Comparison of ENCODE assay signal across 18 mouse cellular contexts in the genomic region with DNA sequence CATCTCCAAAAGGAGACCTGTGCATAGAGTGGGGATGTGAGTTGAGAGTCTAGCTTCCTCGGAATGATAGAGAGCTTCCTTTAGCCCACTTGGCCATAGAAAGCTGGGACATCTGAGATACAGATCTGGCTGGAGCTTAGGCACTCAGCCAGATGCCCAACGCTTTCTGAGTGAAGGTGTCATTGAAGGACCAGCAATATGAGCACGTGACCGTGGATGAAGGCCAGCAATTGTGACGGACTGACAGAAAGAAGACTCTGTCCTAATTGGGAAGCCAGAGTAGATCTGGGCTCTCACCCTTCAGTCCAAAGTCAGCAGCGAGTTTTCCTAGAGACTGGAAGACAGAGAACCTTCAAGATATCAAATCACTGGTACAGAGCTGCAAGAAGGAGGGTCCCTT. TPM values are rescaled to one million over a fixed set of nuclear protein-coding genes. Genes with fewer than 3 reads are reported as not detected.
DNase-seq lines count a peak whose midpoint lies in the region; ATAC-seq and TF ChIP-seq lines count a peak whose summit lies in the region.
"Had no signal": no experiment of that assay in that cellular context is flagged by ENCODE, and none has a peak within 500 bp of the region (broad histone marks: within the 10 kb centered on the region; RNA-seq: fewer than 3 reads in every experiment).

No protein-coding gene starts in this region.

- DNase-seq in adrenal gland, adult 2 months = peak; percentile 70
- no peak for DNase-seq in adrenal gland, adult 18-20 months (ENCODE audit: low spot score in 2 of 2)
- DNase-seq in heart, postnatal 0 days (ENCODE audit: low spot score) = no peak
- no peak for DNase-seq in heart, embryonic 10.5 days (ENCODE audit: low spot score)
- no peak for DNase-seq in lung, embryonic 14.5 days
- DNase-seq in lung, postnatal 25 days (ENCODE audit: low spot score) = no peak
- no peak for DNase-seq in thymus, postnatal 25 days

- H3K4me1 ChIP-seq in heart, postnatal 0 days (ENCODE audit: control insufficient read depth, insufficient read depth) = 0 out of 2 replicates have a peak, but pooled peaks cover 7% of the 10 kb centered on the region
- H3K4me1 ChIP-seq in heart, embryonic 10.5 days = peaks cover 25% of the 10 kb centered on the region
- peaks cover 14% of the 10 kb centered on the region for H3K4me1 ChIP-seq in lung, embryonic 14.5 days (ENCODE audit: insufficient read depth)
- H3K4me1 ChIP-seq in brown adipose tissue, adult 24 weeks (ENCODE audit: control insufficient read depth, insufficient read depth, insufficient read length, low read length) = peaks cover 26% of the 10 kb centered on the region

- H3K4me2 ChIP-seq in heart, postnatal 0 days (ENCODE audit: low read depth, low read length) = no peak overlapping the region
- no peak overlapping the region for H3K4me2 ChIP-seq in lung, embryonic 14.5 days
- H3K4me2 ChIP-seq: embryonic facial prominence, embryonic 12.5 days had no signal

- WGBS in heart, postnatal 0 days = 47% methylated on average over 6 of the region's 6 CpGs
- 73% methylated on average over 6 of the region's 6 CpGs for WGBS in heart, embryonic 10.5 days
- 54% methylated on average over 6 of the region's 6 CpGs for WGBS in lung, embryonic 14.5 days

- H3K9me3 ChIP-seq in heart, postnatal 0 days (replicated peaks; ENCODE audit: control insufficient read depth, low read length) = no peaks in the 10 kb centered on the region
- no peaks in the 10 kb centered on the region for H3K9me3 ChIP-seq in heart, embryonic 10.5 days
- no peaks in the 10 kb centered on the region for H3K9me3 ChIP-seq in lung, embryonic 14.5 days (ENCODE audit: low read depth, low read length)
- H3K9me3 ChIP-seq: embryonic facial prominence, embryonic 12.5 days; megakaryocyte, embryonic 14.5 days had no signal

- TF ChIP-seq CTCF in heart, postnatal 0 days (IDR thresholded peaks at IDR 0.05; ENCODE audit: low read depth) = no peak
- no peak for TF ChIP-seq CTCF in lung, embryonic 14.5 days (IDR thresholded peaks at IDR 0.05; ENCODE audit: low read depth)

- peaks cover 16% of the 10 kb centered on the region; the same call in 1 of the 2 replicates for H3K27me3 ChIP-seq in heart, postnatal 0 days (ENCODE audit: control insufficient read depth, insufficient read depth, low read length)
- peaks cover 41% of the 10 kb centered on the region for H3K27me3 ChIP-seq in heart, embryonic 10.5 days (ENCODE audit: insufficient read depth, poor library complexity, severe bottlenecking)
- no peaks in the 10 kb centered on the region for H3K27me3 ChIP-seq in lung, embryonic 14.5 days (ENCODE audit: insufficient read depth, low read length)
- H3K27me3 ChIP-seq: embryonic facial prominence, embryonic 12.5 days had no signal

- H3K9ac ChIP-seq in heart, postnatal 0 days (replicated peaks; ENCODE audit: low read depth, low read length) = no peak overlapping the region
- no peak overlapping the region for H3K9ac ChIP-seq in lung, embryonic 14.5 days
- H3K9ac ChIP-seq: embryonic facial prominence, embryonic 12.5 days had no signal

- peak overlapping the region; percentile 80 for H3K27ac ChIP-seq in heart, postnatal 0 days (ENCODE audit: low read depth)
- H3K27ac ChIP-seq in heart, embryonic 10.5 days = no peak overlapping the region
- H3K27ac ChIP-seq in lung, embryonic 14.5 days (ENCODE audit: low read depth) = peak overlapping the region; percentile 34; the same call in 1 of the 2 replicates
- H3K27ac ChIP-seq in brown adipose tissue, adult 24 weeks (replicated peaks; ENCODE audit: low read depth, low read length) = peak overlapping the region; percentile 99
- H3K27ac ChIP-seq: embryonic facial prominence, embryonic 12.5 days had no signal

- no peak for ATAC-seq in heart, postnatal 0 days (ENCODE audit: insufficient read depth, low read depth)
- ATAC-seq in lung, embryonic 14.5 days (ENCODE audit: insufficient read depth) = no peak
- ATAC-seq: intestine, postnatal 0 days had no signal

- H3K4me3 ChIP-seq in heart, postnatal 0 days (ENCODE audit: low read depth, low read length) = no peak overlapping the region
- H3K4me3 ChIP-seq in heart, embryonic 10.5 days = no peak overlapping the region
- no peak overlapping the region for H3K4me3 ChIP-seq in lung, embryonic 14.5 days (ENCODE audit: low read depth, low read length)
- H3K4me3 ChIP-seq in brown adipose tissue, adult 24 weeks (ENCODE audit: insufficient read depth, low read depth, low read length) = 0 out of 2 replicates have a peak overlapping the region, but pooled peaks have one; percentile 68
- H3K4me3 ChIP-seq: embryonic facial prominence, embryonic 12.5 days had no signal

- TF ChIP-seq EP300 in heart, postnatal 0 days (IDR thresholded peaks at IDR 0.05; ENCODE audit: low read depth) = no peak

- H3K36me3 ChIP-seq in heart, postnatal 0 days (replicated peaks; ENCODE audit: control insufficient read depth, insufficient read depth, low read length) = no peaks in the 10 kb centered on the region
- H3K36me3 ChIP-seq in heart, embryonic 10.5 days = no peaks in the 10 kb centered on the region
- no peaks in the 10 kb centered on the region for H3K36me3 ChIP-seq in lung, embryonic 14.5 days (ENCODE audit: insufficient read depth)
- H3K36me3 ChIP-seq: embryonic facial prominence, embryonic 12.5 days had no signal

RNA-seq across cellular contexts. Expression of a gene that starts 3.5 kb away (rescaled TPM):
- total RNA-seq in adrenal gland, adult 2 months (2021) = 10 to 100 TPM; 22.9 to 23.0 TPM
- polyA plus RNA-seq in adrenal gland, adult 2 months (2012; rRNA removed) = 34.6 and 49.7 TPM in 2 replicates
- 10 to 100 TPM; 21.0 to 25.3 TPM for total RNA-seq in adrenal gland, adult 18-20 months (2021)
- 5.4 and 7.8 TPM in 2 replicates for total RNA-seq in heart, postnatal 0 days (2014; rRNA removed; ENCODE audit: low replicate concordance)
- 2.1 and 2.4 TPM in 2 replicates for polyA plus RNA-seq in heart, postnatal 0 days (2015; fragmentation: Nextera tagmentation; extraction: Ambion mirVana)
- polyA plus RNA-seq in heart, embryonic 10.5 days (2016; fragmentation: Nextera tagmentation; extraction: Ambion mirVana) = 0.39 and 0.44 TPM in 2 replicates
- 2.9 and 4.0 TPM in 2 replicates for polyA plus RNA-seq in lung, embryonic 14.5 days (2014; fragmentation: Nextera tagmentation; extraction: Ambion mirVana)
- polyA plus RNA-seq in brown adipose tissue, adult 24 weeks (2012; ENCODE audit: insufficient read depth, insufficient read length, missing spikeins) = 8.4 and 9.7 TPM in 2 replicates
- total RNA-seq: granulocyte monocyte progenitor cell, adult 5-6 weeks had no signal

RNA-seq across cellular contexts. Expression of a gene that starts 22.4 kb away (rescaled TPM):
- total RNA-seq in adrenal gland, adult 2 months (2021) = not detected
- not detected in 2 replicates for polyA plus RNA-seq in adrenal gland, adult 2 months (2012; rRNA removed)
- total RNA-seq in adrenal gland, adult 18-20 months (2021) = under 1 TPM in 1 of 2 experiments, not detected in 1; 0.42 TPM
- not detected in 2 replicates for total RNA-seq in heart, postnatal 0 days (2014; rRNA removed; ENCODE audit: low replicate concordance)
- polyA plus RNA-seq in heart, postnatal 0 days (2015; fragmentation: Nextera tagmentation; extraction: Ambion mirVana) = not detected in 2 replicates
- polyA plus RNA-seq in heart, embryonic 10.5 days (2016; fragmentation: Nextera tagmentation; extraction: Ambion mirVana) = 0.16 TPM in 1 of 2 replicates, not detected in the other
- not detected in 2 replicates for polyA plus RNA-seq in lung, embryonic 14.5 days (2014; fragmentation: Nextera tagmentation; extraction: Ambion mirVana)
- polyA plus RNA-seq in brown adipose tissue, adult 24 weeks (2012; ENCODE audit: insufficient read depth, insufficient read length, missing spikeins) = not detected in 2 replicates
- total RNA-seq: CH12.LX; granulocyte monocyte progenitor cell, adult 5-6 weeks; hematopoietic stem cell, adult 5-6 weeks had no signal
- polyA plus RNA-seq: embryonic facial prominence, embryonic 12.5 days; intestine, postnatal 0 days; large intestine, adult 2 months; limb, embryonic 14.5 days; liver, embryonic 16.5 days; neural tube, embryonic 14.5 days had no signal

RNA-seq across cellular contexts. Expression of a gene that starts 55.6 kb away (rescaled TPM):
- not detected for total RNA-seq in adrenal gland, adult 2 months (2021)
- polyA plus RNA-seq in adrenal gland, adult 2 months (2012; rRNA removed) = not detected in 2 replicates
- total RNA-seq in adrenal gland, adult 18-20 months (2021) = not detected
- total RNA-seq in heart, postnatal 0 days (2014; rRNA removed; ENCODE audit: low replicate concordance) = not detected in 2 replicates
- polyA plus RNA-seq in heart, postnatal 0 days (2015; fragmentation: Nextera tagmentation; extraction: Ambion mirVana) = not detected in 2 replicates
- not detected in 2 replicates for polyA plus RNA-seq in heart, embryonic 10.5 days (2016; fragmentation: Nextera tagmentation; extraction: Ambion mirVana)
- not detected in 2 replicates for polyA plus RNA-seq in lung, embryonic 14.5 days (2014; fragmentation: Nextera tagmentation; extraction: Ambion mirVana)
- polyA plus RNA-seq in brown adipose tissue, adult 24 weeks (2012; ENCODE audit: insufficient read depth, insufficient read length, missing spikeins) = not detected in 2 replicates
- total RNA-seq: CH12.LX; granulocyte monocyte progenitor cell, adult 5-6 weeks; hematopoietic stem cell, adult 5-6 weeks had no signal
- polyA plus RNA-seq: embryonic facial prominence, embryonic 12.5 days; intestine, postnatal 0 days; large intestine, adult 2 months; limb, embryonic 14.5 days; liver, embryonic 16.5 days; neural tube, embryonic 14.5 days had no signal
